Comparison of ENCODE assay signal across 15 mouse cellular contexts in the genomic region with DNA sequence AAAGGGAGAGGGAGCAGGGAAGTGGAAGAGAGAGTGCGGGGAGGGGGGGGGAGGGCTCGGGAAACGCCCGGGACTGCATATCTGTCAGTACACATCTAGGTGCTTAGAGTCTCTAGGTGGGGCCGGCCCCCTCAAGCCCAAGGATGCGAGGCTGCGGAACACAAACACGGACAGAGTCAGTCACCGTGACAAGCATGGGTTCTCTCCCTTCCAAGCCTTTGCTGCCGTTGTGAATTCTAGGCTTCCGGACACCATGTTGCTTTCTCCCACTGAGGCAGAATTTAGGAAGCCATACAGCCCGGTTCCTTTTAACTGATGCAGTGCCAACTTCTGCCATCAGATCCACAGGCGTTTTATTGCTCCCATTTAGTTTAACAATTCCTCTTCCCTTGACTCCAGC.
A peak's percentile ranks its signal among the peaks of the same experiment; 100 is the strongest.
DNase-seq lines count a peak whose midpoint lies in the region; ATAC-seq lines count a peak whose summit lies in the region.
"Had no signal": no experiment of that assay in that cellular context is flagged by ENCODE, and none has a peak within 500 bp of the region (broad histone marks: within the 10 kb centered on the region; RNA-seq: fewer than 3 reads in every experiment).

No protein-coding gene starts in this region.

- WGBS in midbrain, embryonic 10.5 days: 27% methylated on average over 13 of the region's 13 CpGs
- 29% methylated on average over 13 of the region's 13 CpGs for WGBS in midbrain, embryonic 16.5 days
- WGBS in hindbrain, embryonic 16.5 days: 26% methylated on average over 13 of the region's 13 CpGs
- WGBS in neural tube, embryonic 15.5 days: 9% methylated on average over 13 of the region's 13 CpGs

- H3K4me3 ChIP-seq in midbrain, embryonic 10.5 days: no peak overlapping the region
- H3K4me3 ChIP-seq in midbrain, embryonic 16.5 days (ENCODE audit: low read depth, low read length): no peak overlapping the region
- no peak overlapping the region for H3K4me3 ChIP-seq in hindbrain, embryonic 16.5 days (ENCODE audit: low read length)
- no peak overlapping the region for H3K4me3 ChIP-seq in neural tube, embryonic 15.5 days (replicated peaks)
- H3K4me3 ChIP-seq: heart, embryonic 15.5 days; midbrain, embryonic 12.5 days had no signal

- H3K4me1 ChIP-seq in midbrain, embryonic 10.5 days: peaks cover 55% of the 10 kb centered on the region
- H3K4me1 ChIP-seq in midbrain, embryonic 16.5 days (ENCODE audit: control insufficient read depth, insufficient read depth, low read length): peaks cover 23% of the 10 kb centered on the region
- H3K4me1 ChIP-seq in hindbrain, embryonic 16.5 days (ENCODE audit: control insufficient read depth, insufficient read depth, low read depth, low read length): peaks cover 19% of the 10 kb centered on the region
- peaks cover 41% of the 10 kb centered on the region for H3K4me1 ChIP-seq in neural tube, embryonic 15.5 days

- peak; percentile 72 for DNase-seq in heart, adult 11 months
- DNase-seq in heart, postnatal 14 days: no peak
- DNase-seq in midbrain, embryonic 10.5 days (ENCODE audit: low spot score): peak; percentile 11
- no peak for DNase-seq in liver
- DNase-seq: cerebellum, adult 18-20 months; gastrocnemius, postnatal 36 days; kidney, adult 11 months; right cerebral cortex, adult 18-20 months; spleen, adult 18-20 months had no signal

- no peak overlapping the region for H3K9ac ChIP-seq in midbrain, embryonic 16.5 days (ENCODE audit: low read depth, low read length)
- 0 out of 2 replicates have a peak overlapping the region, but pooled peaks have one; percentile 24 for H3K9ac ChIP-seq in hindbrain, embryonic 16.5 days (ENCODE audit: low read depth, low read length)
- no peak overlapping the region for H3K9ac ChIP-seq in neural tube, embryonic 15.5 days (replicated peaks)
- H3K9ac ChIP-seq: heart, embryonic 15.5 days; midbrain, embryonic 12.5 days had no signal

- peaks cover 58% of the 10 kb centered on the region for H3K27me3 ChIP-seq in midbrain, embryonic 10.5 days (ENCODE audit: low read depth, poor library complexity, severe bottlenecking)
- peaks cover 3% of the 10 kb centered on the region; the same call in 1 of the 2 replicates for H3K27me3 ChIP-seq in midbrain, embryonic 16.5 days (ENCODE audit: control insufficient read depth, insufficient read depth, low read depth, low read length)
- H3K27me3 ChIP-seq in hindbrain, embryonic 16.5 days (replicated peaks; ENCODE audit: control insufficient read depth, insufficient read depth, low read length): no peaks in the 10 kb centered on the region
- peaks cover 7% of the 10 kb centered on the region; the same call in 1 of the 2 replicates for H3K27me3 ChIP-seq in neural tube, embryonic 15.5 days (replicated peaks)

- no peaks in the 10 kb centered on the region for H3K36me3 ChIP-seq in midbrain, embryonic 10.5 days
- H3K36me3 ChIP-seq in midbrain, embryonic 16.5 days (ENCODE audit: control insufficient read depth, insufficient read depth, low read length): no peaks in the 10 kb centered on the region
- no peaks in the 10 kb centered on the region for H3K36me3 ChIP-seq in hindbrain, embryonic 16.5 days (ENCODE audit: control insufficient read depth, insufficient read depth, low read length)
- H3K36me3 ChIP-seq in neural tube, embryonic 15.5 days: no peaks in the 10 kb centered on the region
- H3K36me3 ChIP-seq: heart, embryonic 15.5 days; midbrain, embryonic 12.5 days had no signal

- no peak for ATAC-seq in midbrain, embryonic 16.5 days
- ATAC-seq in hindbrain, embryonic 16.5 days: no peak
- no peak for ATAC-seq in neural tube, embryonic 15.5 days (ENCODE audit: low FRiP score)
- no peak for ATAC-seq in frontal cortex, adult (ENCODE audit: low TSS enrichment)

- no peaks in the 10 kb centered on the region for H3K9me3 ChIP-seq in midbrain, embryonic 10.5 days (replicated peaks)
- H3K9me3 ChIP-seq in midbrain, embryonic 16.5 days (replicated peaks; ENCODE audit: control insufficient read depth, low read length, poor library complexity, severe bottlenecking): no peaks in the 10 kb centered on the region
- H3K9me3 ChIP-seq in hindbrain, embryonic 16.5 days (ENCODE audit: control insufficient read depth, low read length): no peaks in the 10 kb centered on the region
- H3K9me3 ChIP-seq in neural tube, embryonic 15.5 days (replicated peaks): no peaks in the 10 kb centered on the region
- H3K9me3 ChIP-seq: heart, embryonic 15.5 days; midbrain, embryonic 12.5 days had no signal

- intact Hi-C loops in heart, postnatal 14 days (cut with DNase I): no loop called here

- no peak overlapping the region for H3K27ac ChIP-seq in midbrain, embryonic 10.5 days (replicated peaks)
- no peak overlapping the region for H3K27ac ChIP-seq in midbrain, embryonic 16.5 days (ENCODE audit: low read length)
- H3K27ac ChIP-seq in hindbrain, embryonic 16.5 days (ENCODE audit: low read depth, low read length): no peak overlapping the region
- H3K27ac ChIP-seq in neural tube, embryonic 15.5 days (replicated peaks): no peak overlapping the region
- H3K27ac ChIP-seq: heart, embryonic 15.5 days; midbrain, embryonic 12.5 days had no signal

- no peak overlapping the region for H3K4me2 ChIP-seq in midbrain, embryonic 16.5 days (ENCODE audit: low read length)
- 0 out of 2 replicates have a peak overlapping the region, but pooled peaks have one; percentile 15 for H3K4me2 ChIP-seq in hindbrain, embryonic 16.5 days (ENCODE audit: low read length)
- peak overlapping the region; percentile 37 for H3K4me2 ChIP-seq in neural tube, embryonic 15.5 days
- H3K4me2 ChIP-seq: heart, embryonic 15.5 days; midbrain, embryonic 12.5 days had no signal

Comparison
In these comparisons a context has a peak if more than half of its experiments do, and no peak if none do; other contexts are left out.
1. DNase-seq: peak in heart, adult 11 months (single experiment) and midbrain, embryonic 10.5 days (single experiment); none in heart, postnatal 14 days (0 of 2) and liver (single experiment).